Mouse (Mus musculus): ENCODE measurements around the gene Cnot10. TPM values are rescaled to one million over a fixed set of nuclear protein-coding genes. Genes with fewer than 3 reads are reported as not detected.
A peak's percentile ranks its signal among the peaks of the same experiment; 100 is the strongest.

The Cnot10 gene
- polyA plus RNA-seq, 1 experiment = 61.0 TPM

- TF ChIP-seq POLR2A (IDR thresholded peaks at IDR 0.05; ENCODE audit: insufficient read depth, low read length) (no peak), CTCF (IDR thresholded peaks at IDR 0.05; ENCODE audit: low read depth, low read length) (no peak), EP300 (IDR thresholded peaks at IDR 0.05; ENCODE audit: insufficient read depth, low read depth, low read length) (peak; percentile 98)
- H3K4me3 ChIP-seq (ENCODE audit: low read depth, low read length) = peak overlapping the region; percentile 97
Observed at GRCm38 (mm10) chr9:114584183-114585016, 55.6 kb downstream of the Cnot10 start.

DNA sequence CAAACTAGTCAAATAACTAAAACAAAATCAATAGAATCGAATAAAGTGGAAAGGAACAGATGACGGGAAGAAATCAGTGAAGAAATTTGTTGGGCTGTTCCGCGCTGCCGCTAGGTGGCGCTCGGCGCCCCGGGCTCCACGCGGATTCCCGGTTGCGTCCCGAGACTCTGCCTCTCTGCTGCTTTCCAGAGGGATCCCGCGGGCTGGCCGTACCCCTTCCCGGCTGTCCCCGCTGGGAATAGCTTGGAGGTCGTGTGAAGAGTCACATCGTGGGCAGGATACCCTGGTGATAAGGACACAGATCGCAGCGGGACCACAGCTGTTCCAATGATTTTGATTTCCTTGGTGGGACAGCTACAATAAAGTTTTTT lies 56.2 kb downstream of the Cnot10 start:
- Histone ChIP-seq H3K4me3 (ENCODE audit: low read depth, low read length) (peak overlapping the region; percentile 97), H3K9me3 (replicated peaks; ENCODE audit: control insufficient read depth, insufficient read depth, low read length, poor library complexity, severe bottlenecking) (no peaks in the 10 kb centered on the region), H3K27me3 (ENCODE audit: control insufficient read depth, insufficient read depth, low read length, poor library complexity, severe bottlenecking) (no peaks in the 10 kb centered on the region), H3K36me3 (ENCODE audit: control insufficient read depth, insufficient read depth, low read length, poor library complexity, severe bottlenecking) (peaks cover 13% of the 10 kb centered on the region; the same call in 1 of the 2 replicates), H3K4me1 (ENCODE audit: control insufficient read depth, insufficient read depth, low read length) (peaks cover 6% of the 10 kb centered on the region), H3K9ac (ENCODE audit: low read depth, poor library complexity, severe bottlenecking) (peak overlapping the region; percentile 90), H3K27ac (ENCODE audit: insufficient read depth, low read length) (peak overlapping the region; percentile 100)
- TF ChIP-seq POLR2A (IDR thresholded peaks at IDR 0.05; ENCODE audit: insufficient read depth, low read length) (no peak), CTCF (IDR thresholded peaks at IDR 0.05; ENCODE audit: low read depth, low read length) (peak; percentile 80), EP300 (IDR thresholded peaks at IDR 0.05; ENCODE audit: insufficient read depth, low read depth, low read length) (peak; percentile 32; the same call in 1 of the 2 replicates)

More at GRCm38 (mm10) chr9:114584183-114585016, 55.6 kb downstream of the Cnot10 start:
- Histone ChIP-seq H3K27me3 (ENCODE audit: control insufficient read depth, insufficient read depth, low read length, poor library complexity, severe bottlenecking) (no peaks in the 10 kb centered on the region), H3K9me3 (replicated peaks; ENCODE audit: control insufficient read depth, insufficient read depth, low read length, poor library complexity, severe bottlenecking) (no peaks in the 10 kb centered on the region), H3K36me3 (ENCODE audit: control insufficient read depth, insufficient read depth, low read length, poor library complexity, severe bottlenecking) (peaks cover 18% of the 10 kb centered on the region), H3K27ac (ENCODE audit: insufficient read depth, low read length) (peak overlapping the region; percentile 100), H3K4me1 (ENCODE audit: control insufficient read depth, insufficient read depth, low read length) (peaks cover 6% of the 10 kb centered on the region), H3K9ac (ENCODE audit: low read depth, poor library complexity, severe bottlenecking) (peak overlapping the region; percentile 90)

DNA sequence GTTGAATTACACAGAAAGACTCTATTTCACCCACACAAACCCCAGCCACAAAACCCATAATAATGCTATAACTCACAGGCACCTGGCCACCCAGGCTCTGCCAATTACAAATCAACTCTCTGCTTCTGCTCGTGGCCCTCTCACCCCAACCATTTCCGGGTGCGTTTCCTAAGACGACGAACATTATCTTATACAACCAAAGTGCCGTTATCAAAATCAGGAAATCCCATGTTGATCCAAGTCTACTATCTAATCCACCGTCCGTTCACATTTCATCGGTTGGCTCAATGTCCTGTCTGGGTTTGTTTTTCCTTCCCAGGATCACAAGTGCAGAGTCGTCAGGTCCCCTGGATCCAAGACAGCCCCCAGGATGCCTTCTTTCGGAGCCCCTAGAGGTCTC lies 61.3 kb downstream of the Cnot10 start:
- H3K4me3 ChIP-seq (ENCODE audit: low read depth, low read length) = peak overlapping the region; percentile 9; the same call in 1 of the 2 replicates
- TF ChIP-seq EP300 (IDR thresholded peaks at IDR 0.05; ENCODE audit: insufficient read depth, low read depth, low read length) (no peak), CTCF (IDR thresholded peaks at IDR 0.05; ENCODE audit: low read depth, low read length) (no peak), POLR2A (IDR thresholded peaks at IDR 0.05; ENCODE audit: insufficient read depth, low read length) (no peak)
- no peaks in the 10 kb centered on the region for H3K36me3 ChIP-seq (ENCODE audit: control insufficient read depth, insufficient read depth, low read length, poor library complexity, severe bottlenecking)
- H3K4me1 ChIP-seq (ENCODE audit: control insufficient read depth, insufficient read depth, low read length) = peaks cover 2% of the 10 kb centered on the region
- H3K27ac ChIP-seq (ENCODE audit: insufficient read depth, low read length) = peak overlapping the region; percentile 64
- no peaks in the 10 kb centered on the region for H3K9me3 ChIP-seq (replicated peaks; ENCODE audit: control insufficient read depth, insufficient read depth, low read length, poor library complexity, severe bottlenecking)
- peak overlapping the region; percentile 39 for H3K9ac ChIP-seq (ENCODE audit: low read depth, poor library complexity, severe bottlenecking)
- no peaks in the 10 kb centered on the region for H3K27me3 ChIP-seq (ENCODE audit: control insufficient read depth, insufficient read depth, low read length, poor library complexity, severe bottlenecking)

- Histone ChIP-seq H3K9me3 (replicated peaks; ENCODE audit: control insufficient read depth, insufficient read depth, low read length, poor library complexity, severe bottlenecking) (no peaks in the 10 kb centered on the region), H3K36me3 (ENCODE audit: control insufficient read depth, insufficient read depth, low read length, poor library complexity, severe bottlenecking) (no peaks in the 10 kb centered on the region), H3K9ac (ENCODE audit: low read depth, poor library complexity, severe bottlenecking) (no peak overlapping the region), H3K27ac (ENCODE audit: insufficient read depth, low read length) (no peak overlapping the region), H3K4me3 (ENCODE audit: low read depth, low read length) (no peak overlapping the region), H3K27me3 (ENCODE audit: control insufficient read depth, insufficient read depth, low read length, poor library complexity, severe bottlenecking) (no peaks in the 10 kb centered on the region), H3K4me1 (ENCODE audit: control insufficient read depth, insufficient read depth, low read length) (no peaks in the 10 kb centered on the region)
- TF ChIP-seq EP300 (IDR thresholded peaks at IDR 0.05; ENCODE audit: insufficient read depth, low read depth, low read length) = no peak
- no peak for TF ChIP-seq POLR2A (IDR thresholded peaks at IDR 0.05; ENCODE audit: insufficient read depth, low read length)
- TF ChIP-seq CTCF (IDR thresholded peaks at IDR 0.05; ENCODE audit: low read depth, low read length) = no peak
Observed at GRCm38 (mm10) chr9:114576001-114576400, 64.0 kb downstream of the Cnot10 start.

DNA sequence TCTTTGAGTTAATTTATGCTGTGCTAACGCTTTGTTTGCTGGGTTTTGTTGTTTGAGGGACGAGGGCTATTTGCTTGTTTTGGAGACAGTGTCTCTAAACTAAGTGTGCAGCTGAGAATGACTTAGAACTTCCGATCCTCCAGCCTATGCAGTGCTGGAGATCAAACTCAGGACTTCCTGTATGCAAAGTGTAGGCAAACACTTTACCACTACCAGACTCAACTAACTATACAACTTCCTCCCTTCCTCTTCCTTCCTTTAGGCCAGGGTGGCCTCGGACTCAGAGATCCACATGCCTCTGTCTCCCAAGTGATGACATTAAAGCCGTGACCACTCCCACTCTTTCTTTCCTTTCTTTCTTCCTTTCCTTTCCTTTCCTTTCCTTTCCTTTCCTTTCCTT lies 66.5 kb downstream of the Cnot10 start:
- H3K4me1 ChIP-seq (ENCODE audit: control insufficient read depth, insufficient read depth, low read length) = no peaks in the 10 kb centered on the region
- no peaks in the 10 kb centered on the region for H3K9me3 ChIP-seq (replicated peaks; ENCODE audit: control insufficient read depth, insufficient read depth, low read length, poor library complexity, severe bottlenecking)
- H3K9ac ChIP-seq (ENCODE audit: low read depth, poor library complexity, severe bottlenecking) = no peak overlapping the region
- H3K36me3 ChIP-seq (ENCODE audit: control insufficient read depth, insufficient read depth, low read length, poor library complexity, severe bottlenecking) = no peaks in the 10 kb centered on the region
- TF ChIP-seq POLR2A (IDR thresholded peaks at IDR 0.05; ENCODE audit: insufficient read depth, low read length) (no peak), EP300 (IDR thresholded peaks at IDR 0.05; ENCODE audit: insufficient read depth, low read depth, low read length) (no peak), CTCF (IDR thresholded peaks at IDR 0.05; ENCODE audit: low read depth, low read length) (no peak)
- no peak overlapping the region for H3K27ac ChIP-seq (ENCODE audit: insufficient read depth, low read length)
- H3K27me3 ChIP-seq (ENCODE audit: control insufficient read depth, insufficient read depth, low read length, poor library complexity, severe bottlenecking) = no peaks in the 10 kb centered on the region
- no peak overlapping the region for H3K4me3 ChIP-seq (ENCODE audit: low read depth, low read length)

Measured in ES-Bruce4 (cell line).